Mouse (Mus musculus) cerebellum, postnatal 10 days (tissue): ENCODE measurements at regions not wholly inside any gene's neighbourhood (a gene's known extent, or its start where the extent isn't known, plus 50 kb on each side); places are given as distances from the start of the nearest gene placed in this dataset.

Experiments
- DNase-seq, 2 experiments: peaks; one replicate each; pipeline ENCODE4 v3.0.0; 2021; ENCODE audit warnings: mixed read lengths in 2 of 2

- DNase-seq, result no peak
These were observed 185.3 kb upstream of the Krr1 start for GRCm38 (mm10) chr10:111787175-111787574.

- DNase-seq, result no peak
These were observed 183.2 kb upstream of the Krr1 start for GRCm38 (mm10) chr10:111789264-111789663.

DNA sequence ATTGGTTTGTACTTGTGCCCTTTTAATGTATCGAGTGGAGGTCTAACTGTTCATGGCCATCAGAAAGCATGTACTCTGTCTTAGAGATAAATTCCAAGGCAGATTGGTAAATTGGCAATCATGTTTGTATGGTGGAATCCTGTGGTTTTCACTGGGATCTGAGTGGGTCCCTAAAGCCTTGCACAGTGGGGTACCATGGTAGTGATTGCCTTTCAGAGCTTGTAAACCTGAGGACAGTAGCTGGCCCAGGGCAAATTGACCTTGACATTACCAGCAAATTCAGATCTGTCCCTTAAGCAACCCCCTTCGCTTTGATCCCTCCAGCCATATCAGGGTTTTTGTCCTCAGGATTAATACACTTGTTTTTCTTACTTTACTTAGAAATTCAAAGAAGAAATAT, 181.6 kb upstream of the Krr1 start:
- DNase-seq, result no peak

GRCm38 (mm10) chr10:111795056-111795455, 177.4 kb upstream of the Krr1 start:
- DNase-seq, result peak; percentile 31 to 38

DNA sequence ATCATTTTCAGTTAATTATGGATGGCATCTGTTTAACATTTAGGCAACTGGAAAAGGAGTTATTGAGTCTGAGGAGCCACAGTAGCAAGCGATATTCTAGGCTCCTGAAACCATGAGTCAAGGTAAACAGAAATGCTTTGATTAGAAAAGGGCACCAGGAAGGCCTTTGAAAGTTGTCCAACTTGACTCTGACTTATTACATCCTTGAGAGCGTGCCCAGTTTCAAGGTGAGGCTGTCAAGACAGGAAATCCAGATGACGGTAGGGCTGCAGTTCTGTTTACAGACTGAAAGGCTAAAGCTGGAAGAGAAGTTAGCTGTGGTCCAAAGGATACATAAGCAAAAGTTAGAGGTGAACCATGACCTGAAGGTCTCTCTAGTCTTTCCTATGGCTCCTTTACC, 176.7 kb upstream of the Krr1 start:
- no peak for DNase-seq

- DNase-seq, result peak; percentile 42 to 57
These were observed 173.6 kb upstream of the Krr1 start for GRCm38 (mm10) chr10:111798851-111799281.

DNA sequence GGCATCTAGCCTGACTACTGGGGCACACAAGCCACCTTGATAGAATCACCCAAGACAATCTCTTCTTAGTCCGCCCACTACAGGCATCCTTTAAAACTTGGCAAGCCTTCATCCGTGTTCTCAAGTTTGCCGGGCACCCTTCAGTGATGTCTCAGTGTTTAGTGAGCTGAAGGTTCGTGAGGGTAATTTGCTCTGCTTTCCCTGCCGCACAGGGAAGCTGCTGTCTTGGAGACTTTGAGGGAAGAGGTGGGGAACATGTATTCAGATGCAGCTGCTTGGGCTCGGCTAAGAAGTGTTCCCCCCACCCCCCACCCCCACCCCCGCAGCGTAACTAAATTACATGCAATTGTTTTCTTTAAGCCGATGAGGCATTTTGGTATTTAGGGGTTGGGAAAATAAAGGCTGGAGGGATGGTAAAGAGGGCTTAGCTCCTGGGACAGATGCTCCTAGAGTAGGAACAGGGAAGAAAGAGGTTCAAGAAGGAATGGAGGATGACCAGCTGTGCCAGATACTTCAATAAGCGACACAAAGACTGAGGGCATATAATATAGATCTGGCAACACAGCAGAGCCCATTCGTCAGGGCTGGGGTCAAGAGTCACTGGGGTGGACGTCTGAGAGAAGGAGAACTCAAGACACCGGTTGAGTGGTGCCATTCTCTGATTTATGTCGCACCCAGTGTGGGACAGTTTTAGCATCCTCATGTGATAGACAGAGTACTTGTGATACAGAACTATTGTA, 172.4 kb upstream of the Krr1 start:
- DNase-seq, result no peak

DNA sequence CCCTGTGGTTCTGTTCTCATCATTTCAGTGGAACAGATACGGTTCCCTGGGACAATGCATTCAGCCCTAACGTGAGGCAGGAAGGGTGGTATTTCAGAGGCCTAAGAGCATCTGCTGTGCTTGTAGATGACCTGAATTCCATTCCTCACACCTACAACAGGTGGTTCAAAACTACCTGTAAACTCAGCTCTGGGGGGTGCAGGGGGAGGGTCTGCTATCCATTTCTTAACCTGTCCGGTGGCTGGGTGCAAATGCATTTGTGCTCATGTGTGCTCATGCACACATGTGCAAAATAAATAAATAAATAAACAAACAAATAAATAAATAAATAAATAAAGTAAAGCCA, 171.9 kb upstream of the Krr1 start:
- DNase-seq, result no peak

GRCm38 (mm10) chr10:111801021-111801793, 171.3 kb upstream of the Krr1 start:
- DNase-seq, result peak; percentile 21 to 23

DNA sequence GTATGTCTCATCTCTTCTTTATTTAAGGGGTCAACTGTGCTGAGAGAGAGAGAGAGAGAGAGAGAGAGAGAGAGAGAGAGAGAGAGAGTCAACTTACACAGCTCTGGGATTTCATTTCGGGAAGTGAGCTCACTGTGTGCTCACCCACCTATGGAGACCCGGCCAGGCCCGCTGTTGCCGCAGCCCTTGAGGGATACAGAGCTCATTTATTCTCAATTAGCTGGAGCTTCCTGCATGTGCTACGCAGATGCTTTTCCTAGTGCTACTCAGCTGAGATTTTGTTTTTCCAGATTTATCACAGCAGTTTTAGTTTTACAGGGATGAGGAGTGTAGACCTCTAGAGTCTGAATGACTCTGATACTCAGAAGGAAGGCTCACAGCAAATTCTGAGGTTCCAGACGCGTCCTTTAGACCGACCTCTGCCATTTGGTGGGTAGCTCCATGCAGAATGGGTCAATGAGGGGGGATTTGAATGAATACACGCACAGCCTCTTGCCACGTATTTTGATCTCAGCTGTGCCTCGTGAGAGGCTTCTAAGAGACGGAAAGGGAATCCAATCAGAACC, 170.6 kb upstream of the Krr1 start:
- DNase-seq, result no peak

GRCm38 (mm10) chr10:111806333-111806732, 166.1 kb upstream of the Krr1 start:
- DNase-seq, result no peak

- DNase-seq, result no peak
These were observed 165.5 kb upstream of the Krr1 start for GRCm38 (mm10) chr10:111806916-111807315.

GRCm38 (mm10) chr10:111813736-111814135, 158.7 kb upstream of the Krr1 start:
- DNase-seq, result no peak

- DNase-seq, result no peak
These were observed 157.8 kb upstream of the Krr1 start for GRCm38 (mm10) chr10:111814648-111815047.

DNA sequence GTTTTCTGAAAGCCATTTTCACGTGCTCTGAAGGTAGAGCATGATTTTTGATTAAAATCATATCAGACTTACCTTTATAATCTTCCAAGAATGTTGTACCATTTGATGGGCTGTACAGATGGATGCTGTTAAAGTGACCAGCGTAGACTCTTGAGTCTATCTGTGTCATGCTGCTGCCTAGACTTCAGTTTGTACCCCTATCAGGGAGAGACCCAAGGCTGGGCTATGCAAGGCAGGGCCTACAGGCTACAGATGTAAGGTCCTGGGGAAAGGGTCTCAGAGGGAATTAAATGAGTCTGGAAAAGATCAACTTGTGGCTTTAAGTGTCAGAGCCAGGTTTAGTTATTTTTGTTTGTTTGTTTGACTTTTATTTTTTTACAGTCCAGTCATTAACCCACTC, 157.3 kb upstream of the Krr1 start:
- no peak for DNase-seq

GRCm38 (mm10) chr10:111815821-111816599, 156.5 kb upstream of the Krr1 start:
- DNase-seq, result peak in 1 of 2 experiments; percentile 24

DNA sequence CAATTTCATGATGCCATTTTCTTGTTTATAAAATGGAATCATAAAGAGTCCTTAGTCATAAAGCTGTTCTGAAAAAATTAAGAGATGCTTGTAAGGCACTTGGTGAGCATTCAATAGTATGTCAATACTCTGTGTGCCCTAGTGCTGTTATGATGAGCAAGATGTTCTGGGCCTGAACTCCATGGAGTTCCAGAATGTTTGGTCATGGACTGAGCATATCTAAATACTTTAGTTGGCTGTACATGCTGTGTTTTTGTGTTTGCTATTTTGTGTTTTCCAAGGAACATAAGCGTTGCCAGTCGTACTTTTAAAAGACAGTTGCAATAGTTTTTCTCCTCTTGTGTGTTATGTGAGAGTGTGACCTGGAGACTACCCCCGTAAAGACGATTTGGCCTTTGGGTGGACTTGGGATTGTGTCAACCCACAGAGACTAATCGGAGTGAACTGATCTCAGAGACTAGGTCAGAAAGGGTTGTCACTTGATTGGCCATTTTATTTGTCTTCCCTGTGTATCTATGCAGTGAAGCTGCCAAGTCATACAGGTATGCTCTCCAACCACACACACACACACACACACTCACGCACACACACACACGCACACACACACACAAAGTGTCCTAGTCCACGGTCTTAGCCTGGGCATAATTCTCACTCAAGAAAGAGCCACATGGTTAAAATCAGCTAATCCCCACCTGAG, 152.6 kb upstream of the Krr1 start:
- DNase-seq, result no peak

DNA sequence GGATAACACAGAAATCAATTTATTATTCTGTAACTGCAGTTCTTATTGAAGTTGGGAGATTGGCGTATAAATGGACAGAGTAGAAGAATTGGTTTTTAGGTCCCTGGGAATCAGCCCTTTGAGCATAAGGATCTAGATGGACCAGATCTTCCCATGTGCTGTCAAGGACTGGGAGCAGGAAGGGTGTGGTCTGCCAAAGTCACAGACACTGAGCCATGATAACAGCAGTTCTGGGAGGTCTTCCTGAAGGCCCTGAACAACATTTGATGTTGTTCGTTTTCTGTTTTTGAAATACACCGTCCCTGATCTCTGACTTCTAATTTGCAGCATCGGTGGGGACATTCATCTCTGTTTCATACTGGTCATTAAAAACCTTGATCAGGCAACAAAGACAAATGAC, 147.6 kb upstream of the Krr1 start:
- no peak for DNase-seq

DNA sequence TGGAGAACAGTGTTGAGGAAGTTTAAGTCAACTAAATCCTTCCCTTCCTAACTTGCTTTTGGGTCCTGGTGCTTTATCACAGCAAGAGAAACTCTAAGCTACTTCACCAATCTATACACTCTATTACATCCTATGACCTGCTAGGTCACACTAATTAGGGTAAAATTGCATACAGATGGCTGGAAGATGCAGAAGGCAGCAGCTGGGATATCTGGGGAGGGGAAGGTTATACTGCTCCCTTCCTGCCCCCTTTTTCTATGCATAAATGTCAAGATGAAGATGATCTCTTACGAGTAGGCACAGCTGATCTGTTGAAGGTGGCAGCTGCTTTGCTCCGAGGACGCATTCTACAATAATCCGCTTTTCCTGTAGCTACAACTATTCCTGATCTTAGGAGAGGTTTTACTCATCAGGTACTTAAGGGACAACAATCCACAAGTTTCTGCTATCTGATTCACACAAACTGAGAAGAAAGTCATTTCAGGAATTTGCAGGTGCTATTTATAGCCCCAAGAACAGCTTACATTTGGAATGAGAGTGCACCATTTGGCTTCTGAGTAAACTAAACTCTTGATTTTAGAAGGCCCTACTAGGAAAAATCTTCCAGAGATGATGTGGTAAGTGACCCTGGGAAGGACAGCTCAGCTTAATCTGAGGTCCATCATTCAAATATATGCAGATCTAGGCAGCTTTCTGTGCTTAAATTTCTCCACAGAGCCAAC, 146.3 kb upstream of the Krr1 start:
- DNase-seq, result no peak

DNA sequence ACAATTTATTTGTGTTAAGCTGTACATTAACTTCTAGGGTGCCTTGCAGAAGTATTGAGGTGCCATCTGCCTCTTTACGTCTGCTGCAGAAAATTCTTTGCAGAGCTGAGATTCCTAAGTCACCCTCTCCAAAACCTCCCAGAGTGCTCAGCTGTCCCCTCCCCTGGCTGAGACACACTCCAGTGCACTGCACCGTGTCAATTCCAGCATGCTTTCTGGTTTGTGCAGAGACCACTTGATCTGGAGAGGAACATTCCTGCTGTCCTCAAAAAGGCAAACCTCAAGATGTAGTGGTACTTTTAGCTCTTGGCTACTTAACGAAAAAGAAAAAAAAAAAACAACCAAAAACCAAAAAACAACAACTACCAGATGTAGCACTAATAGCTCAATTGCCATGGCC, 145.2 kb upstream of the Krr1 start:
- no peak for DNase-seq

DNA sequence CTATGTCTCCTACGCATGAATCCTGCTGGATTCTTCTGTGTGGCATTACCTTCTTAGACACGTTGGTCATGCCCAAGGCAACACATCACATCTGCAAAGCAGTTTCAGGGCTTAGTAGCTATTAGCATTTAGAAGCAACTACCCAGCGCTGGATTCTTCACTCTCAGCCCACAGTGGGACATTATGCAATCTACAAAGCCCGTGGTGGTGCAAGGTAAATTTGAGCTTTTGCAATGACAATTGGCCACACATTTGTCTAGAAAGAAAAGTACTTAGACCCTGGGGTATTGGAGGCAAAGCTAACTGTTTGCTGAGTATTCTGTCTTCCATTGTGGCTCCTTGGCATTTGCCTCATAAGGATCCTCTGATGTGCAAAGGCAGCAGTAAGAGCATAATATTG, 144.5 kb upstream of the Krr1 start:
- DNase-seq, result no peak

DNA sequence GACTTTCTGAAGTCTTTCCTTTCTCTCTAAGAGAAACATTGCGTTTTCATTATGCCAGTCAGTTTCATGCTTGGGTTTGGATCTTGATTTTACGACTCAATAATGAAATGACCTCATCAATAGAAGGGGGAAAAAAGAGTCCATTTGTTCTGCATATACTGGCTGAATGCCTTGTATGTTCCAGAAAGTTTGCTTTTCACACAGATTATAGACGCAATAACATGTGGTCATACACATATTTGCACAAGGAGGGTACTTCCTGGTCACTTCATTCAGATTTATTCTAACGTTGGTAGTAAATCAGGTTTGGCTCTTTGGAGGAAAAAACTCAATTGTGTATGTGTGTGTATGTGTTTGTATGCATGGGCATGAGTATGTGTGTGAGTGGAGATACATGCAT, 143.9 kb upstream of the Krr1 start:
- no peak for DNase-seq
